Mouse (Mus musculus) MEL (cell line): Measurements from ENCODE around the gene Senp8. TPM values are rescaled to one million over a fixed set of nuclear protein-coding genes. Genes with fewer than 3 reads are reported as not detected.

Experiments
- DNase-seq: peaks from one replicate; pipeline ENCODE4 v3.0.0; 2011; ENCODE audit warnings: low read depth, low spot score
- H3K27ac ChIP-seq: 2 replicates; pipeline ENCODE4 v1.5.1; 2012; ENCODE audit warnings: low read depth, mild to moderate bottlenecking, control low read depth, low read length, moderate library complexity; ENCODE audit not compliant: control insufficient read depth
- H3K27me3 ChIP-seq, 2 experiments: fragments of 150-350 bp in 1 of 2; sonication (generic) in 1 of 2; 2 replicates each; pipeline ENCODE4 v1.6.1; 2012; ENCODE audit warnings: low read length in 2 of 2, mild to moderate bottlenecking in 2 of 2, improper control_type of control experiment in 1 of 2, moderate library complexity in 1 of 2; ENCODE audit not compliant: insufficient read depth in 2 of 2, control insufficient read depth in 1 of 2
- H3K36me3 ChIP-seq, 2 experiments: 2 replicates each; pipeline ENCODE4 v1.6.1; 2012 to 2014; ENCODE audit warnings: low read length in 2 of 2, improper control_type of control experiment in 1 of 2, inconsistent platforms in 1 of 2, mild to moderate bottlenecking in 1 of 2; ENCODE audit not compliant: insufficient read depth in 2 of 2, control insufficient read depth in 1 of 2
- H3K4me1 ChIP-seq, 2 experiments: fragments of 150-350 bp in 1 of 2; sonication (generic) in 1 of 2; 2 replicates each; pipeline ENCODE4 v1.6.1; 2012; ENCODE audit warnings: low read length in 2 of 2, improper control_type of control experiment in 1 of 2, mild to moderate bottlenecking in 1 of 2; ENCODE audit not compliant: insufficient read depth in 2 of 2, control insufficient read depth in 1 of 2
- H3K4me3 ChIP-seq, 2 experiments: fragments of 150-350 bp in 1 of 2; sonication (generic) in 1 of 2; 2 replicates each; pipeline ENCODE4 v1.5.1; 2012; ENCODE audit warnings: low read depth in 2 of 2, low read length in 2 of 2, mild to moderate bottlenecking in 2 of 2, moderate library complexity in 2 of 2, control low read depth in 1 of 2, improper control_type of control experiment in 1 of 2; ENCODE audit not compliant: control insufficient read depth in 1 of 2, insufficient read depth in 1 of 2
- H3K79me2 ChIP-seq: 2 replicates; pipeline ENCODE4 v1.6.1; 2012; ENCODE audit warnings: mild to moderate bottlenecking, low read length, moderate library complexity; ENCODE audit not compliant: control insufficient read depth, poor library complexity, insufficient read depth
- H3K9ac ChIP-seq: 2 replicates; pipeline ENCODE4 v1.6.1; 2012; ENCODE audit warnings: low read depth, mild to moderate bottlenecking, control low read depth, low read length, moderate library complexity; ENCODE audit not compliant: control insufficient read depth, poor library complexity, severe bottlenecking
- H3K9me3 ChIP-seq: fragments of 150-350 bp; sonication (generic); replicated peaks from 2 replicates; pipeline ENCODE4 v1.6.1; 2012; ENCODE audit warnings: mild to moderate bottlenecking, low read length, improper control_type of control experiment, moderate library complexity; ENCODE audit not compliant: insufficient read depth
- BHLHE40 ChIP-seq: IDR thresholded peaks from 2 replicates; pipeline ENCODE4 v1.6.1; 2012; ENCODE audit warnings: low read depth, mild to moderate bottlenecking, inconsistent platforms, low read length, improper control_type of control experiment, borderline replicate concordance
- CHD1 ChIP-seq: IDR thresholded peaks from 2 replicates; pipeline ENCODE4 v1.6.1; 2012; ENCODE audit warnings: low read depth, mild to moderate bottlenecking, inconsistent platforms, low read length, improper control_type of control experiment
- ELF1 ChIP-seq: IDR thresholded peaks from 2 replicates; pipeline ENCODE4 v1.6.1; 2014; ENCODE audit warnings: low read depth, mild to moderate bottlenecking, inconsistent platforms, low read length, improper control_type of control experiment, moderate library complexity
- ETS1 ChIP-seq: IDR thresholded peaks from 2 replicates; pipeline ENCODE4 v1.6.1; 2012; ENCODE audit warnings: low read depth, mild to moderate bottlenecking, inconsistent platforms, low read length, improper control_type of control experiment, moderate library complexity
- GABPA ChIP-seq: IDR thresholded peaks from 2 replicates; pipeline ENCODE4 v1.6.1; 2012; ENCODE audit warnings: low read depth, mild to moderate bottlenecking, inconsistent platforms, low read length, improper control_type of control experiment, moderate library complexity
- HCFC1 ChIP-seq: IDR thresholded peaks from 2 replicates; pipeline ENCODE4 v1.6.1; 2012; ENCODE audit warnings: low read depth, mild to moderate bottlenecking, inconsistent platforms, low read length, improper control_type of control experiment, moderate library complexity
- JUND ChIP-seq: IDR thresholded peaks from 2 replicates; pipeline ENCODE4 v1.6.1; 2011; ENCODE audit warnings: low read depth, mild to moderate bottlenecking, improper control_type of control experiment, low read length
- KAT2A ChIP-seq: conservative IDR thresholded peaks from 2 replicates; pipeline ENCODE4 v1.6.1; 2012; ENCODE audit warnings: low read depth, low read length, improper control_type of control experiment, inconsistent platforms
- MAX ChIP-seq: IDR thresholded peaks from 2 replicates; pipeline ENCODE4 v1.6.1; 2011; ENCODE audit warnings: low read length, improper control_type of control experiment
- MAZ ChIP-seq: IDR thresholded peaks from 2 replicates; pipeline ENCODE4 v1.6.1; 2012; ENCODE audit warnings: low read depth, mild to moderate bottlenecking, inconsistent platforms, low read length, improper control_type of control experiment
- NELFE ChIP-seq: IDR thresholded peaks from 2 replicates; pipeline ENCODE4 v1.6.1; 2011; ENCODE audit warnings: low read depth, low read length, improper control_type of control experiment
- NRF1 ChIP-seq: IDR thresholded peaks from 2 replicates; pipeline ENCODE4 v1.6.1; 2014; ENCODE audit warnings: low read depth, mild to moderate bottlenecking, inconsistent platforms, low read length, improper control_type of control experiment, moderate library complexity; ENCODE audit not compliant: poor library complexity, insufficient read depth, severe bottlenecking
- POLR2A ChIP-seq, 2 experiments: IDR thresholded peaks; 2 replicates each; pipeline ENCODE4 v1.6.1; 2011 to 2012; ENCODE audit warnings: low read length in 2 of 2, mild to moderate bottlenecking in 2 of 2, control low read depth in 1 of 2, improper control_type of control experiment in 1 of 2, low read depth in 1 of 2, moderate library complexity in 1 of 2; ENCODE audit not compliant: control insufficient read depth in 1 of 2, insufficient read depth in 1 of 2, poor library complexity in 1 of 2
- POLR2AphosphoS5 ChIP-seq: IDR thresholded peaks from 2 replicates; pipeline ENCODE4 v1.6.1; 2012; ENCODE audit warnings: low read depth, borderline replicate concordance, mild to moderate bottlenecking, inconsistent platforms, low read length, moderate library complexity, mixed read lengths
- RAD21 ChIP-seq: IDR thresholded peaks from 2 replicates; pipeline ENCODE4 v1.6.1; 2011; ENCODE audit warnings: mild to moderate bottlenecking, low read depth, low read length, improper control_type of control experiment
- SIN3A ChIP-seq: IDR thresholded peaks from 2 replicates; pipeline ENCODE4 v1.6.1; 2012; ENCODE audit warnings: low read length, improper control_type of control experiment, inconsistent platforms
- TCF12 ChIP-seq: IDR thresholded peaks from 2 replicates; pipeline ENCODE4 v1.6.1; 2014; ENCODE audit warnings: low read depth, mild to moderate bottlenecking, inconsistent platforms, low read length, improper control_type of control experiment, moderate library complexity
- USF1 ChIP-seq: IDR thresholded peaks from 2 replicates; pipeline ENCODE4 v1.6.1; 2014; ENCODE audit warnings: low read depth, mild to moderate bottlenecking, inconsistent platforms, low read length, improper control_type of control experiment, moderate library complexity
- ZC3H11A ChIP-seq: IDR thresholded peaks from 2 replicates; pipeline ENCODE4 v1.6.1; 2012; ENCODE audit warnings: low read depth, mild to moderate bottlenecking, inconsistent platforms, low read length, improper control_type of control experiment
- ZNF384 ChIP-seq: IDR thresholded peaks from 2 replicates; pipeline ENCODE4 v1.6.1; 2012; ENCODE audit warnings: low read depth, mild to moderate bottlenecking, inconsistent platforms, low read length, improper control_type of control experiment
- polyA plus RNA-seq, 2 experiments: library from polyadenylated mRNA; stranded (reverse) in 1 of 2; unstranded in 1 of 2; fragments of >175 nt in 1 of 2; fragments of >200 nt in 1 of 2; gene quantifications; 2 replicates each; pipeline versions ENCODE4 v1.2.1 to v1.2.4; 2012; ENCODE audit warnings: low replicate concordance in 2 of 2, low read depth in 1 of 2; ENCODE audit not compliant: insufficient read length in 2 of 2, insufficient read depth in 1 of 2, missing spikeins in 1 of 2
- total RNA-seq: library from RNA; depleted of rRNA; stranded (reverse); fragments of 300-350 nt; gene quantifications from 2 replicates; pipeline ENCODE4 v1.2.3, GENCODE M21; 2012

Senp8 gene
- total and polyA plus RNA-seq, 3 experiments: 2.7 to 5.5 TPM; not detected in 1

GRCm38 (mm10) chr9:59751066-59751581 is 614 bp upstream of the Senp8 start:
- H3K36me3 ChIP-seq: peaks cover 0 to 17% of the 10 kb centered on the region in 2 experiments; a peak in 2 of 4 replicates
- H3K27ac ChIP-seq: peak overlapping the region; percentile 76
- no peaks in the 10 kb centered on the region for H3K9me3 ChIP-seq
- peak; percentile 91 for DNase-seq
- peak overlapping the region; percentile 99 for H3K4me3 ChIP-seq
- H3K9ac ChIP-seq: peak overlapping the region; percentile 94
- peak; percentile 20; the same call in 1 of the 2 replicates for TF ChIP-seq NELFE
- no peak for TF ChIP-seq KAT2A
- TF ChIP-seq ETS1: 0 out of 2 replicates have a peak, but pooled peaks have one; percentile 10
- no peak for TF ChIP-seq MAX
- TF ChIP-seq BHLHE40: no peak
- TF ChIP-seq TCF12: 0 out of 2 replicates have a peak, but pooled peaks have one; percentile 9
- no peak for TF ChIP-seq ELF1
- TF ChIP-seq SIN3A: peak; percentile 51; the same call in 1 of the 2 replicates
- peak; percentile 10 to 40; a peak in 1 of 4 replicates for TF ChIP-seq POLR2A (IDR thresholded peaks at IDR 0.05; ENCODE audit: control insufficient read depth in 1 of 2, insufficient read depth in 1 of 2, low read depth in 1 of 2, low read length in 2 of 2, poor library complexity in 1 of 2)
- no peak for TF ChIP-seq RAD21
- TF ChIP-seq USF1: no peak
- TF ChIP-seq NRF1: no peak
- TF ChIP-seq GABPA: no peak
- no peak for TF ChIP-seq HCFC1
- TF ChIP-seq CHD1: no peak
- peaks cover 7% of the 10 kb centered on the region for H3K79me2 ChIP-seq
- H3K27me3 ChIP-seq: no peaks in the 10 kb centered on the region
- H3K4me1 ChIP-seq: peaks cover 6 to 12% of the 10 kb centered on the region in 2 experiments; a peak in 3 of 4 replicates

DNA sequence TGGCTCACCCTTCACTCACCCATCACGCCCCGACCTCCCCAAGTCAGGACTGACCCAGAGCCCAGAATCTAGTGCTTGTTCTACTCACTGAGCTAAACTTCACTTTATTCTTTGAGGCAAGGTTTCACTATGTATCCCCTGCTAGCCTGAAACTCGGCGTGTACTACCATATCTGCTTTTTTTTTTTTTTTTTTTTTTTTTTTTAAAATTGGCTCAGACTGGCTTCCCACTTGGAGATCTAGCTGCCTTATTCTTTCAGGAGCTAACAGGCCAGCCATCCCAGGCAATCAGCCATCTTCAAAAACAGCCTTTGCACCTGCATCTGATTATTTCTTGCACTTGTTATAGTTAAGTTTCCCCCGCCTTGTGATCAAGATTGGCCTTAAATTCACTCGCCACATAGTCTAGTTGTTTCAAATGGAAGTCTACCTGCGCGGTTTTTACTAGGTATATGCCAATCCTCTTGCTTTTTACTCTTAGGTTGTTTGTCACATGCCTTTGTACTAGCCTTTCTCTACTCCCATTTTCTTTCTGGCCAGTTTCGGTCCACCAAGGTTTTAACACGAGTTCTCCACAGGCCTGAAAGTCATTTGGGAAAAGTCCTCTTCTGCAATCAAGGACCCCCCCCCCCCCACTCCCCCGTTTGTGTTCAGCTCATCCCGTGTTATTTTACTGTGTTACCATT is 787 bp downstream of the Senp8 start:
- Histone ChIP-seq H3K36me3 (peaks cover 0 to 10% of the 10 kb centered on the region in 2 experiments; a peak in 2 of 4 replicates), H3K9ac (peak overlapping the region; percentile 81), H3K27ac (peak overlapping the region; percentile 89), H3K27me3 (no peaks in the 10 kb centered on the region), H3K4me3 (peak overlapping the region; percentile 89 to 90), H3K9me3 (no peaks in the 10 kb centered on the region), H3K4me1 (peaks cover 5 to 7% of the 10 kb centered on the region in 2 experiments; a peak in 3 of 4 replicates), H3K79me2 (peaks cover 7% of the 10 kb centered on the region)
- DNase-seq: peak; percentile 61
- TF ChIP-seq MAZ (no peak), ZNF384 (peak; percentile 92), ZC3H11A (no peak), POLR2AphosphoS5 (no peak), USF1 (no peak), JUND (no peak)
